Comparison of ENCODE assay signal across 11 mouse cellular contexts in the genomic region with DNA sequence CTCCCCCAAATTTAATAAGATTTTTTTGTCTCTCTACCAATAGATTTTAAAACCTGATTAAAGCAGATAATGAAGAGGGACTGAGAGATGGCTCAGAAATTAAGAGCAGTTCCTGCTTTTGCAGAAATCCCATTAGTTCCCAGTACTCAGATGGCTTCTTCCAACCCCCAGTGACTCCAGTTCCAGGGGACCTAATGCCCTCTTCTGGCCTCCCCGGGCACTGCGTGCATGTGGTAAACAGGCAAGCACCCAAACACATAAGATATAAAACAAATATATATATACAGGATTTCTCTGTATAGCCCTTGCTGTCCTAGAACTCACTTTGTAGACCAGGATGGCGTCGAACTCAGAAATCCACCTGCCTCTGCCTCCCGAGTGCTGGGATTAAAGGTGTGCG.
DNase-seq lines count a peak whose midpoint lies in the region; ATAC-seq and TF ChIP-seq lines count a peak whose summit lies in the region.
"Had no signal": no experiment of that assay in that cellular context is flagged by ENCODE, and none has a peak within 500 bp of the region (broad histone marks: within the 10 kb centered on the region; RNA-seq: fewer than 3 reads in every experiment).

No protein-coding gene starts in this region.

- ATAC-seq in forebrain, postnatal 0 days = no peak
- no peak for ATAC-seq in lung, postnatal 0 days

- H3K9ac ChIP-seq in forebrain, postnatal 0 days = no peak overlapping the region
- no peak overlapping the region for H3K9ac ChIP-seq in lung, postnatal 0 days (replicated peaks; ENCODE audit: low read depth)
- H3K9ac ChIP-seq: liver, embryonic 15.5 days; neural tube, embryonic 13.5 days had no signal

- no peaks in the 10 kb centered on the region for H3K36me3 ChIP-seq in forebrain, postnatal 0 days (ENCODE audit: insufficient read depth)
- H3K36me3 ChIP-seq in forebrain, embryonic 10.5 days (replicated peaks) = no peaks in the 10 kb centered on the region
- H3K36me3 ChIP-seq in lung, postnatal 0 days (ENCODE audit: insufficient read depth, low read length) = no peaks in the 10 kb centered on the region
- H3K36me3 ChIP-seq: liver, embryonic 15.5 days; neural tube, embryonic 13.5 days had no signal

- H3K4me3 ChIP-seq in forebrain, postnatal 0 days (ENCODE audit: low read depth, low read length) = no peak overlapping the region
- H3K4me3 ChIP-seq in forebrain, embryonic 10.5 days = no peak overlapping the region
- no peak overlapping the region for H3K4me3 ChIP-seq in lung, postnatal 0 days (ENCODE audit: low read depth, low read length)
- H3K4me3 ChIP-seq: erythroblast, embryonic 14.5 days; liver, embryonic 15.5 days; neural tube, embryonic 13.5 days had no signal

- 87% methylated on average over 6 of the region's 6 CpGs for WGBS in forebrain, postnatal 0 days
- 83% methylated on average over 6 of the region's 6 CpGs for WGBS in forebrain, embryonic 10.5 days
- 86% methylated on average over 6 of the region's 6 CpGs for WGBS in lung, postnatal 0 days

- no peak for DNase-seq in forebrain, postnatal 0 days
- no peak for DNase-seq in forebrain, embryonic 10.5 days (ENCODE audit: extremely low spot score, low spot score)
- no peak for DNase-seq in lung, postnatal 0 days (ENCODE audit: low spot score)
- no peak for DNase-seq in lung, postnatal 25 days (ENCODE audit: low spot score)
- peak; percentile 52 for DNase-seq in adrenal gland, postnatal 25 days
- peak; percentile 7 for DNase-seq in lung, postnatal 36 days
- DNase-seq in thymus, postnatal 25 days = no peak
- DNase-seq in left cerebral cortex, adult 11 months (ENCODE audit: low spot score) = no peak

- H3K4me1 ChIP-seq in forebrain, postnatal 0 days (ENCODE audit: insufficient read depth) = no peaks in the 10 kb centered on the region
- no peaks in the 10 kb centered on the region for H3K4me1 ChIP-seq in forebrain, embryonic 10.5 days
- no peaks in the 10 kb centered on the region for H3K4me1 ChIP-seq in lung, postnatal 0 days (ENCODE audit: insufficient read depth, low read depth, low read length)
- H3K4me1 ChIP-seq: liver, embryonic 15.5 days had no signal

- no peaks in the 10 kb centered on the region for H3K27me3 ChIP-seq in forebrain, postnatal 0 days (ENCODE audit: insufficient read depth, low read length)
- H3K27me3 ChIP-seq in forebrain, embryonic 10.5 days (ENCODE audit: poor library complexity, severe bottlenecking) = no peaks in the 10 kb centered on the region
- H3K27me3 ChIP-seq in lung, postnatal 0 days (replicated peaks; ENCODE audit: insufficient read depth, low read length) = no peaks in the 10 kb centered on the region
- H3K27me3 ChIP-seq: liver, embryonic 15.5 days; neural tube, embryonic 13.5 days had no signal

- H3K9me3 ChIP-seq in forebrain, postnatal 0 days (ENCODE audit: low read length) = no peaks in the 10 kb centered on the region
- H3K9me3 ChIP-seq in forebrain, embryonic 10.5 days = no peaks in the 10 kb centered on the region
- no peaks in the 10 kb centered on the region for H3K9me3 ChIP-seq in lung, postnatal 0 days (ENCODE audit: low read length)
- H3K9me3 ChIP-seq: liver, embryonic 15.5 days; neural tube, embryonic 13.5 days had no signal

- TF ChIP-seq EP300 in lung, postnatal 0 days (IDR thresholded peaks at IDR 0.05) = no peak

- H3K4me2 ChIP-seq in forebrain, postnatal 0 days (ENCODE audit: low read depth) = no peak overlapping the region
- no peak overlapping the region for H3K4me2 ChIP-seq in lung, postnatal 0 days (replicated peaks; ENCODE audit: low read depth, low read length)
- H3K4me2 ChIP-seq: liver, embryonic 15.5 days; neural tube, embryonic 13.5 days had no signal

- TF ChIP-seq CTCF in forebrain, postnatal 0 days (IDR thresholded peaks at IDR 0.05; ENCODE audit: low read depth) = peak; percentile 2; the same call in 1 of the 2 replicates
- TF ChIP-seq CTCF in lung, postnatal 0 days (IDR thresholded peaks at IDR 0.05) = peak; percentile 47

- H3K27ac ChIP-seq in forebrain, postnatal 0 days (ENCODE audit: low read depth, low read length) = no peak overlapping the region
- no peak overlapping the region for H3K27ac ChIP-seq in forebrain, embryonic 10.5 days
- H3K27ac ChIP-seq in lung, postnatal 0 days (ENCODE audit: low read length) = no peak overlapping the region
- H3K27ac ChIP-seq: liver, embryonic 15.5 days; neural tube, embryonic 13.5 days had no signal

Comparison
In these comparisons a context has a peak if more than half of its experiments do, and no peak if none do; other contexts are left out.
1. DNase-seq: peak in adrenal gland, postnatal 25 days (single experiment) and lung, postnatal 36 days (single experiment); none in forebrain, postnatal 0 days (single experiment), forebrain, embryonic 10.5 days (single experiment), lung, postnatal 0 days (single experiment), lung, postnatal 25 days (single experiment), thymus, postnatal 25 days (single experiment) and left cerebral cortex, adult 11 months (single experiment).